Mouse (Mus musculus): ENCODE results near the gene Sec14l2. TPM values are rescaled to one million over a fixed set of nuclear protein-coding genes. Genes with fewer than 3 reads are reported as not detected.
"Not testable (repeated sequence)": the region's sequence is repeated elsewhere in the genome, so short reads cannot be mapped to it uniquely, and the experiment has no call there.

The Sec14l2 gene
- polyA plus RNA-seq, 2 experiments = 1.7 to 5.1 TPM

- H3K4me2 ChIP-seq (replicated peaks; ENCODE audit: low read depth, low read length, severe bottlenecking) = no peak overlapping the region
- 78% methylated on average over 6 of the region's 6 CpGs for WGBS
These were observed 9.2 kb downstream of the Sec14l2 start for GRCm38 (mm10) chr11:4113970-4114369.

GRCm38 (mm10) chr11:4113496-4113895 is 9.7 kb downstream of the Sec14l2 start:
- TF ChIP-seq POLR2A (IDR thresholded peaks at IDR 0.05; ENCODE audit: borderline replicate concordance, extremely low read depth, insufficient read depth, insufficient read length) = no peak
- Histone ChIP-seq H3K4me2 (replicated peaks; ENCODE audit: low read depth, low read length, severe bottlenecking) (no peak overlapping the region), H3K4me3 (replicated peaks; ENCODE audit: low read length) (no peak overlapping the region), H3K27ac (replicated peaks; ENCODE audit: low read depth, low read length) (no peak overlapping the region), H3K27me3 (ENCODE audit: control insufficient read depth, insufficient read depth, low read length) (no peaks in the 10 kb centered on the region), H3K9ac (ENCODE audit: low read depth, low read length, severe bottlenecking) (no peak overlapping the region), H3K4me1 (ENCODE audit: control insufficient read depth, insufficient read depth, low read length) (peaks cover 3% of the 10 kb centered on the region; the same call in 1 of the 2 replicates), H3K36me3 (ENCODE audit: control insufficient read depth, insufficient read depth, low read length) (peaks cover 12% of the 10 kb centered on the region), H3K9me3 (ENCODE audit: control insufficient read depth, low read length) (no peaks in the 10 kb centered on the region)
- ATAC-seq (ENCODE audit: low FRiP score, low read depth) = no peak
- no peak for DNase-seq (ENCODE audit: low spot score)
- 78% methylated on average over 4 of the region's 4 CpGs for WGBS

More at GRCm38 (mm10) chr11:4113970-4114369, 9.2 kb downstream of the Sec14l2 start:
- Histone ChIP-seq H3K4me1 (ENCODE audit: control insufficient read depth, insufficient read depth, low read length) (peaks cover 6% of the 10 kb centered on the region; the same call in 1 of the 2 replicates), H3K9ac (ENCODE audit: low read depth, low read length, severe bottlenecking) (peak overlapping the region; percentile 12; the same call in 1 of the 2 replicates), H3K36me3 (ENCODE audit: control insufficient read depth, insufficient read depth, low read length) (peaks cover 8% of the 10 kb centered on the region; the same call in 1 of the 2 replicates), H3K27ac (replicated peaks; ENCODE audit: low read depth, low read length) (no peak overlapping the region), H3K27me3 (ENCODE audit: control insufficient read depth, insufficient read depth, low read length) (peaks cover 4% of the 10 kb centered on the region; the same call in 1 of the 2 replicates), H3K4me3 (replicated peaks; ENCODE audit: low read length) (no peak overlapping the region), H3K9me3 (ENCODE audit: control insufficient read depth, low read length) (no peaks in the 10 kb centered on the region)
- no peak for DNase-seq (ENCODE audit: low spot score)
- no peak for ATAC-seq (ENCODE audit: low FRiP score, low read depth)
- no peak for TF ChIP-seq POLR2A (IDR thresholded peaks at IDR 0.05; ENCODE audit: borderline replicate concordance, extremely low read depth, insufficient read depth, insufficient read length)

- ATAC-seq (ENCODE audit: low FRiP score, low read depth) (no peak), DNase-seq (ENCODE audit: low spot score) (no peak)
- Histone ChIP-seq H3K4me3 (replicated peaks; ENCODE audit: low read length) (no peak overlapping the region), H3K9me3 (ENCODE audit: control insufficient read depth, low read length) (no peaks in the 10 kb centered on the region), H3K4me1 (ENCODE audit: control insufficient read depth, insufficient read depth, low read length) (peaks cover 3% of the 10 kb centered on the region; the same call in 1 of the 2 replicates), H3K36me3 (ENCODE audit: control insufficient read depth, insufficient read depth, low read length) (peaks cover 15% of the 10 kb centered on the region), H3K27ac (replicated peaks; ENCODE audit: low read depth, low read length) (no peak overlapping the region), H3K9ac (ENCODE audit: low read depth, low read length, severe bottlenecking) (no peak overlapping the region), H3K4me2 (replicated peaks; ENCODE audit: low read depth, low read length, severe bottlenecking) (no peak overlapping the region), H3K27me3 (ENCODE audit: control insufficient read depth, insufficient read depth, low read length) (no peaks in the 10 kb centered on the region)
- WGBS = 62% methylated on average over 6 of the region's 6 CpGs
- TF ChIP-seq POLR2A (IDR thresholded peaks at IDR 0.05; ENCODE audit: borderline replicate concordance, extremely low read depth, insufficient read depth, insufficient read length) = no peak
These were observed 10.4 kb downstream of the Sec14l2 start for GRCm38 (mm10) chr11:4112861-4113260.

- peaks cover 20% of the 10 kb centered on the region for H3K36me3 ChIP-seq (ENCODE audit: control insufficient read depth, insufficient read depth, low read length)
- no peak overlapping the region for H3K27ac ChIP-seq (replicated peaks; ENCODE audit: low read depth, low read length)
- H3K4me1 ChIP-seq (ENCODE audit: control insufficient read depth, insufficient read depth, low read length) = no peaks in the 10 kb centered on the region
- ATAC-seq (ENCODE audit: low FRiP score, low read depth) (no peak), DNase-seq (ENCODE audit: low spot score) (no peak)
- H3K4me2 ChIP-seq (replicated peaks; ENCODE audit: low read depth, low read length, severe bottlenecking) = no peak overlapping the region
- TF ChIP-seq POLR2A (IDR thresholded peaks at IDR 0.05; ENCODE audit: borderline replicate concordance, extremely low read depth, insufficient read depth, insufficient read length) = no peak
- no peaks in the 10 kb centered on the region for H3K27me3 ChIP-seq (ENCODE audit: control insufficient read depth, insufficient read depth, low read length)
- no peak overlapping the region for H3K9ac ChIP-seq (ENCODE audit: low read depth, low read length, severe bottlenecking)
- no peak overlapping the region for H3K4me3 ChIP-seq (replicated peaks; ENCODE audit: low read length)
- WGBS = 90% methylated on average over 4 of the region's 4 CpGs
- H3K9me3 ChIP-seq (ENCODE audit: control insufficient read depth, low read length) = no peaks in the 10 kb centered on the region
These were observed 11.2 kb downstream of the Sec14l2 start for GRCm38 (mm10) chr11:4112033-4112432.

GRCm38 (mm10) chr11:4108691-4109090 is 14.5 kb downstream of the Sec14l2 start:
- no peak overlapping the region for H3K27ac ChIP-seq (replicated peaks; ENCODE audit: low read depth, low read length)
- H3K4me3 ChIP-seq (replicated peaks; ENCODE audit: low read length) = no peak overlapping the region
- no peak overlapping the region for H3K9ac ChIP-seq (ENCODE audit: low read depth, low read length, severe bottlenecking)
- no peak for DNase-seq (ENCODE audit: low spot score)
- no peak overlapping the region for H3K4me2 ChIP-seq (replicated peaks; ENCODE audit: low read depth, low read length, severe bottlenecking)
- TF ChIP-seq POLR2A (IDR thresholded peaks at IDR 0.05; ENCODE audit: borderline replicate concordance, extremely low read depth, insufficient read depth, insufficient read length) = no peak
- H3K27me3 ChIP-seq (ENCODE audit: control insufficient read depth, insufficient read depth, low read length) = no peaks in the 10 kb centered on the region
- peaks cover 20% of the 10 kb centered on the region for H3K36me3 ChIP-seq (ENCODE audit: control insufficient read depth, insufficient read depth, low read length)
- no peaks in the 10 kb centered on the region for H3K9me3 ChIP-seq (ENCODE audit: control insufficient read depth, low read length)
- no peak for ATAC-seq (ENCODE audit: low FRiP score, low read depth)
- H3K4me1 ChIP-seq (ENCODE audit: control insufficient read depth, insufficient read depth, low read length) = no peaks in the 10 kb centered on the region
- 65% methylated on average over 7 of the region's 7 CpGs for WGBS

GRCm38 (mm10) chr11:4107901-4108300 is 15.3 kb downstream of the Sec14l2 start:
- not testable (repeated sequence) for H3K4me2 ChIP-seq (replicated peaks; ENCODE audit: low read depth, low read length, severe bottlenecking); H3K9me3 ChIP-seq (ENCODE audit: control insufficient read depth, low read length); H3K27ac ChIP-seq (replicated peaks; ENCODE audit: low read depth, low read length); H3K4me3 ChIP-seq (replicated peaks; ENCODE audit: low read length); ATAC-seq (ENCODE audit: low FRiP score, low read depth); H3K4me1 ChIP-seq (ENCODE audit: control insufficient read depth, insufficient read depth, low read length); H3K27me3 ChIP-seq (ENCODE audit: control insufficient read depth, insufficient read depth, low read length); DNase-seq (ENCODE audit: low spot score); H3K9ac ChIP-seq (ENCODE audit: low read depth, low read length, severe bottlenecking)
- peaks cover 23% of the 10 kb centered on the region for H3K36me3 ChIP-seq (ENCODE audit: control insufficient read depth, insufficient read depth, low read length)
- 87% methylated on average over 6 of the region's 6 CpGs for WGBS

Measured in limb, embryonic 14.5 days (tissue).